Mouse (Mus musculus) embryonic facial prominence, embryonic 14.5 days (tissue): ENCODE measurements at regions not wholly inside any gene's neighbourhood (a gene's known extent, or its start where the extent isn't known, plus 50 kb on each side); places are given as distances from the start of the nearest gene placed in this dataset.
A peak's percentile ranks its signal among the peaks of the same experiment; 100 is the strongest.

ENCODE experiments used
- ATAC-seq: fragments of 200-750 bp; cut with Nextera tagmentation; 2 replicates; pipeline ENCODE4 v1.8.0; 2017; ENCODE audit warnings: low read depth, moderate number of reproducible peaks, moderate TSS enrichment
- DNase-seq: peaks from one replicate; pipeline ENCODE4 v3.0.0-alpha.2; 2015; ENCODE audit warnings: low spot score
- H3K27ac ChIP-seq: fragments of 300-500 bp; sonication (generic); replicated peaks from 2 replicates; pipeline ENCODE4 v1.5.1; 2014; ENCODE audit warnings: low read depth, mild to moderate bottlenecking, low read length, moderate library complexity
- H3K27me3 ChIP-seq: fragments of 300-500 bp; sonication (generic); replicated peaks from 2 replicates; pipeline ENCODE4 v1.6.1; 2014; ENCODE audit warnings: low read length; ENCODE audit not compliant: control insufficient read depth, insufficient read depth
- H3K36me3 ChIP-seq: fragments of 300-500 bp; sonication (generic); 2 replicates; pipeline ENCODE4 v1.6.1; 2014; ENCODE audit warnings: low read length, mixed read lengths; ENCODE audit not compliant: control insufficient read depth, insufficient read depth
- H3K4me1 ChIP-seq: fragments of 300-500 bp; sonication (generic); 2 replicates; pipeline ENCODE4 v1.6.1; 2014; ENCODE audit warnings: antibody characterized with exemption, low read length; ENCODE audit not compliant: control insufficient read depth, insufficient read depth
- H3K4me2 ChIP-seq: fragments of 300-500 bp; sonication (generic); 2 replicates; pipeline ENCODE4 v1.6.1; 2014; ENCODE audit warnings: low read depth, mild to moderate bottlenecking, low read length, moderate library complexity, mixed read lengths
- H3K4me3 ChIP-seq: fragments of 300-500 bp; sonication (generic); 2 replicates; pipeline ENCODE4 v1.5.1; 2014; ENCODE audit warnings: low read depth, mild to moderate bottlenecking, low read length
- H3K9ac ChIP-seq: fragments of 300-500 bp; sonication (generic); 2 replicates; pipeline ENCODE4 v1.6.1; 2014; ENCODE audit warnings: low read depth, mild to moderate bottlenecking, low read length, moderate library complexity, mixed read lengths
- H3K9me3 ChIP-seq: fragments of 300-500 bp; sonication (generic); 2 replicates; pipeline ENCODE4 v1.6.1; 2016; ENCODE audit warnings: low read length; ENCODE audit not compliant: control insufficient read depth
- WGBS: fragments of 180-500 bp; shearing (Covaris S2); extraction: QIAGEN DNeasy Blood & Tissue Kit; methylation state at CpG from one replicate; pipeline ENCODE4 v1.1.7; 2014; 5-methylcytosine and 5-hydroxymethylcytosine counted together

GRCm38 (mm10) chr11:28685407-28685806 is 101.3 kb upstream of the Ccdc85a start:
- H3K27me3 ChIP-seq: no peaks in the 10 kb centered on the region
- no peak overlapping the region for H3K27ac ChIP-seq
- ATAC-seq (no peak), DNase-seq (no peak)
- H3K36me3 ChIP-seq: no peaks in the 10 kb centered on the region
- no peaks in the 10 kb centered on the region for H3K9me3 ChIP-seq
- 0 out of 2 replicates have a peak, but pooled peaks cover 3% of the 10 kb centered on the region for H3K4me1 ChIP-seq
- no peak overlapping the region for H3K4me3 ChIP-seq
- H3K9ac ChIP-seq: no peak overlapping the region
- no peak overlapping the region for H3K4me2 ChIP-seq

GRCm38 (mm10) chr11:28681311-28681710 is 97.2 kb upstream of the Ccdc85a start:
- ATAC-seq (no peak), DNase-seq (no peak)
- H3K27ac ChIP-seq: no peak overlapping the region
- 84% methylated on average over 3 of the region's 3 CpGs for WGBS
- H3K9me3 ChIP-seq: no peaks in the 10 kb centered on the region
- no peak overlapping the region for H3K9ac ChIP-seq
- no peak overlapping the region for H3K4me2 ChIP-seq
- H3K4me3 ChIP-seq: no peak overlapping the region
- H3K27me3 ChIP-seq: no peaks in the 10 kb centered on the region
- H3K4me1 ChIP-seq: no peaks in the 10 kb centered on the region
- H3K36me3 ChIP-seq: no peaks in the 10 kb centered on the region

GRCm38 (mm10) chr11:28670765-28671164 is 86.6 kb upstream of the Ccdc85a start:
- no peak for DNase-seq
- no peaks in the 10 kb centered on the region for H3K27me3 ChIP-seq
- no peaks in the 10 kb centered on the region for H3K9me3 ChIP-seq
- H3K36me3 ChIP-seq: no peaks in the 10 kb centered on the region
- no peak overlapping the region for H3K4me2 ChIP-seq
- no peak overlapping the region for H3K27ac ChIP-seq
- no peaks in the 10 kb centered on the region for H3K4me1 ChIP-seq
- no peak overlapping the region for H3K4me3 ChIP-seq
- ATAC-seq: no peak
- no peak overlapping the region for H3K9ac ChIP-seq

- WGBS: 67% methylated on average over 4 of the region's 4 CpGs
- no peak overlapping the region for H3K4me2 ChIP-seq
- H3K4me1 ChIP-seq: no peaks in the 10 kb centered on the region
- H3K27me3 ChIP-seq: no peaks in the 10 kb centered on the region
- no peak overlapping the region for H3K27ac ChIP-seq
- DNase-seq: no peak
- no peak for ATAC-seq
- H3K9ac ChIP-seq: no peak overlapping the region
- no peak overlapping the region for H3K4me3 ChIP-seq
- H3K9me3 ChIP-seq: no peaks in the 10 kb centered on the region
- H3K36me3 ChIP-seq: no peaks in the 10 kb centered on the region
Observed at GRCm38 (mm10) chr11:28669359-28669758, 85.2 kb upstream of the Ccdc85a start.

GRCm38 (mm10) chr11:28660377-28660776 is 76.3 kb upstream of the Ccdc85a start:
- Histone ChIP-seq H3K4me3 (no peak overlapping the region), H3K4me1 (no peaks in the 10 kb centered on the region), H3K4me2 (no peak overlapping the region), H3K9me3 (no peaks in the 10 kb centered on the region), H3K36me3 (no peaks in the 10 kb centered on the region), H3K27ac (no peak overlapping the region), H3K27me3 (no peaks in the 10 kb centered on the region), H3K9ac (no peak overlapping the region)
- DNase-seq: peak; percentile 23
- no peak for ATAC-seq
- 42% methylated on average over 4 of the region's 4 CpGs for WGBS

GRCm38 (mm10) chr11:28655169-28655846 is 71.2 kb upstream of the Ccdc85a start:
- no peaks in the 10 kb centered on the region for H3K4me1 ChIP-seq
- no peaks in the 10 kb centered on the region for H3K9me3 ChIP-seq
- no peak overlapping the region for H3K4me2 ChIP-seq
- no peak overlapping the region for H3K4me3 ChIP-seq
- no peaks in the 10 kb centered on the region for H3K27me3 ChIP-seq
- H3K27ac ChIP-seq: no peak overlapping the region
- H3K36me3 ChIP-seq: no peaks in the 10 kb centered on the region
- 81% methylated on average over 12 of the region's 12 CpGs for WGBS
- no peak overlapping the region for H3K9ac ChIP-seq
- ATAC-seq: no peak
- no peak for DNase-seq

GRCm38 (mm10) chr11:28649446-28649845 is 65.3 kb upstream of the Ccdc85a start:
- no peaks in the 10 kb centered on the region for H3K4me1 ChIP-seq
- H3K27ac ChIP-seq: no peak overlapping the region
- H3K4me3 ChIP-seq: no peak overlapping the region
- DNase-seq: no peak
- no peak for ATAC-seq
- H3K4me2 ChIP-seq: no peak overlapping the region
- H3K27me3 ChIP-seq: no peaks in the 10 kb centered on the region
- H3K9ac ChIP-seq: no peak overlapping the region
- no peaks in the 10 kb centered on the region for H3K36me3 ChIP-seq
- WGBS: 82% methylated on average over 7 of the region's 7 CpGs
- no peaks in the 10 kb centered on the region for H3K9me3 ChIP-seq

GRCm38 (mm10) chr11:28648916-28649315 is 64.8 kb upstream of the Ccdc85a start:
- Histone ChIP-seq H3K4me2 (no peak overlapping the region), H3K27me3 (no peaks in the 10 kb centered on the region), H3K9ac (no peak overlapping the region), H3K4me1 (no peaks in the 10 kb centered on the region), H3K9me3 (no peaks in the 10 kb centered on the region), H3K27ac (no peak overlapping the region), H3K36me3 (no peaks in the 10 kb centered on the region), H3K4me3 (no peak overlapping the region)
- DNase-seq (no peak), ATAC-seq (no peak)
- 36% methylated on average over 3 of the region's 3 CpGs for WGBS

- Histone ChIP-seq H3K27ac (no peak overlapping the region), H3K36me3 (no peaks in the 10 kb centered on the region), H3K9ac (no peak overlapping the region), H3K4me3 (no peak overlapping the region), H3K4me2 (no peak overlapping the region), H3K27me3 (no peaks in the 10 kb centered on the region), H3K4me1 (no peaks in the 10 kb centered on the region), H3K9me3 (no peaks in the 10 kb centered on the region)
- 90% methylated on average over 1 of the region's 1 CpGs for WGBS
- ATAC-seq: no peak
- no peak for DNase-seq
Observed at GRCm38 (mm10) chr11:28639081-28639480, 55.0 kb upstream of the Ccdc85a start.
